Mouse (Mus musculus) neutrophil, adult 5-6 weeks (primary cell): Measurements from ENCODE around the gene Lca5. TPM values are rescaled to one million over a fixed set of nuclear protein-coding genes. Genes with fewer than 3 reads are reported as not detected.

Experiments
- ATAC-seq: fragments of 151-379, 151-347 bp; 2 replicates; pipeline ENCODE4 v1.8.0; 2017; ENCODE audit warnings: mild to moderate bottlenecking, moderate TSS enrichment; ENCODE audit not compliant: insufficient number of reproducible peaks, poor library complexity, low FRiP score, severe bottlenecking; ENCODE audit errors: extremely low read depth
- total RNA-seq: library from RNA; stranded (forward); fragments of 200-1000 nt; gene quantifications from 2 replicates; pipeline ENCODE4 v1.2.3, GENCODE M21; 2017

Gene Lca5
- total RNA-seq, 1 experiment from 2014 or later, result 6.2 TPM

DNA sequence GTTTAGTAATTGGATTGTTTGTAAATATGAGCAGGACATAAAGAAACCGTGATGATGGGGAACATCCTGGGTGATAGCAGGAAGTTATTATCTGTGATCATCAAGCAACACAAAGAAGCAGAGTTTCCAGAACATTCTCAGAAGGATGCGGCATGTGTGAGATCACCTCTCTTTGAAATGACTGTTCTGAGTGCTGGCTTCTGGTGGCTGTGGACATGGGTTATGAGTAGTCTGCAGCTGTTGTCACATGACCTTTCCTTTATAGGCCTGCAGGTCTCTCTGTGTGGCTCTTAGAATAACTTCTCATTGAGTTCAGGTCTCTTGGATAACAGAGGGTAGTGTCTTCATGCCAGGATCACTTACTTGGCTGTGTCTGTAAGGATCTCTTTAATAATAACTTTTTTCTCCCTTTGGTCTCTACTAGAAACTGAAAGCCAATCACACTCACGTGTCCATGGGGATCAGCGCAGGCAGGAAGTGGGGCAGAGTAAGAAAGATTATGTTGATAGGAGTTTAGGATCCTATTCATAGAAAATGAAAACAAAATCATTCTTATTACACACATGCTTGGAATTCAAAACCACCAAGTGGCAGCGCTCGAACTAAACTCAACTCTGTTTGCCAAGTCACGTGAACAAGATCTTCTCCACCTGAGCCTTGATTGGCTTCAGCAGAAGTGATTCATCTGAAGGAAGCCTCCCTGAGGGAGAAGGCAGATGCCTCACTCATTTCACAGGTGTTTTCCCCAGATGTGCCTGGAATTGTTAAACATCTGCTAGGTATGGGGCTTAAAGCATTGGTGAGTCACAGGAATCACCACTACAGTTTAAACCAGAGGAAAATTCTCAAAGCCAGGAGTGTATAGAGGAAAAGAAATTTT is 98.2 kb downstream of the Lca5 start:
- no peak for ATAC-seq

Other genes with a start within 250 kb of the Lca5 start
- 4.7 and 6.1 TPM in 2 replicates for gene Sh3bgrl2, start 107.2 kb upstream of the Lca5 start, total RNA-seq